Mouse (Mus musculus): ENCODE data around the gene Ocln.

Ocln gene

DNA sequence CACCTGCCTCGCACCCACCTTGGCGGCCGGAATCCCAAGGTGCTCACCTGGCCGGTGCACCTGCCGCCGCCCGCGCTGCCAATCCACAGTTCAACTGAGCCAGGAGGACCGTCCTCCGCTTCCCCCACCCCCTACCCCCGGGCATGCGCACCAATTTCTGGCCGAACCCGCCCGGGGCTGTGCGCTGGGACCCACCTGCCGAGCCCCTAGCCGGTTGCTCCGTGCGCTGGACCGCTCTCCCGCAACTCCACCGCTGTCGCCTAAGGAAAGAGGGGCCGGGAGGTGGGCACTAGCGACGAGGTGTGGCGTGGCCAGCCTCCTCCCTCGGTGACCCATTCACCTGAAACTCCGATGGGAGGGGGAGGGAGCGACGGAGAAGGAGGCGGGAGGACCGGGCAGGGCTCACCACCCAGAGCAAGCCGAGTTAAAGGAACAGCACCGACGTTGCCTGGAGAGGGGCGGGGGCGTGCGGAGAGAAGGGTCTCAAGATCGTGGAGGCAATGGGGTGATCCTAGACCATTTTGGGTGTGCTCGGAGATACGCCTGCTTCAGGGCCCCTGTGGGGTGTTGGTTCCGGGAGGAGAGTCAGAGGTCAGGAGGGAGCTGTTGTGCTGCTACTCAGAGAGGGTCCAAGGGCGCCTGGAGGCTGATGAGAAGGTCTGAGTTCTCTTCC, at the start of gene Ocln:
Ocln (minus strand) TSS at position 350 of the 673 bp plus-strand sequence.
- DNase-seq (ENCODE audit: low spot score in 2 of 2): peak; percentile 13 to 26

DNA sequence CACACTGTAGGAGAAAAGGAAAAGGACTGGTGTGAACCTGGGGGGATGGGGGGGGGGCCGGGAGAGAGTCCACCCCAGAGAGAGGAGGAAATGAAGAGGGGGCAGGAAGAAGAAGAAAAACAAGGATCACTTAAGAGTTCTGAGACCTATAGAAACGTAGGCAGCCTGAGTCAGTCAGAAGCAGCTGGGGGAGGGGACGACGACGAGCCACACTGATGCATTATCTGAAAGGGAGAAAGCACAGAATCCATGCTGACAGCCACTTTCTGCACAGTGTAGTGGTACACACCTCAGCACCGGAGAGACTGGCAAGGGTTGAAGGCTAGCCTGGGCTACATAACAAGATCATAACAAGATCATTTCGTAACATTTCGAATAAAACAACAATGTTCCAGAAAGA, 48.5 kb upstream of the Ocln start:
- no peak for DNase-seq (ENCODE audit: low spot score in 2 of 2)

DNA sequence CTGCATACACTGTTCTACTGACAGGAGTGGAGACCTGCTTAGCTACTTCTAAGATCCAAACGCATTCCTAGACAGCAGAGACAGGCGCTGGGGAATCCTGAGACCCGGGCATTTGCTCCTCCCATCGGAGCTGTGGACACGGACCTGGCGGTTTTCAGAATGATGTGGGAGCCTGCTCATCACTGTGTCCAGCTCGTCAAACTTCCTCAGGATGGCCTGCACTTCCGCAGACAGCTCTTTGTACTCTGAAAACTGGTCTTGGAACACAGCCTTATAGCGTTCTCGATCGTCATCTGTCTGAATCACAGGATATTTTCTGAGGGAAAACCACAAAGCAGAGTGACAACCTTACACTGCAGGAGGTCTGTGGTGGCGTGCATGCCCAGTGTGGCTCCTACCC, 47.8 kb upstream of the Ocln start:
- no peak for DNase-seq (ENCODE audit: low spot score in 2 of 2)

DNA sequence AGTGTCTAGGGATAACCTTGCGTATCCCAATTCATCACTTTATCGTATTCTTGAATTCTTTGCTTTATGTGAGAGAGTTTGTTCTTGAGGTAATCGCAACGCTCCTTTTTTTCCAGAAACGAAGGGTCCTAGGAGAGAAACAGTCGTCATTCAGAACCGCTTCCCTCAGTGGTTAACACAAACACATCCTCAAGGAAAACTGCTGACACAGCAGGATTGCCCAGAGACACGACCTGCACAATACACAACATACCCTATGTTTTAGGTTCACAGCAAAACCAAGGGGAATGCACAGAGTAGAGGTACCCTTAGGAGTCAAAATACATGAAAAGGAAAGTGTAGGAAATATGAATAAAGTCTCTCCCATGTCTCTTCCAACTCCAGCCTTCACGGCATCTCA, 44.8 kb upstream of the Ocln start:
- DNase-seq (ENCODE audit: low spot score in 2 of 2): no peak

DNA sequence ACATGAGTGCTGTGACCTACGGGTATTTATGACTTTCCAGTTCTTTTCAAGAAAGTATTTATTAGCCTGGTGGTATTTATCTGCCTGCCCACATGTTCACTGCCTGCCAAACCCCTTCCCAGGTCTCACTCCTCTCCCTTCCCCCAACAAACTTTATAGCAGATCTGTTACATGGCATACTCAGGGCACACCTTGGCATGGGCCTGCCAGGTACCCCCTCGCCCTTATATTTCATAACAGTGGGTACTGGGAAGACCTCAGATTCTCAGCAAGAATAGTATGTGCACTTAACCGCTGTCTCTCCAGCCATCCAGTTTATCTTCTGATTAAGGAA, 43.0 kb upstream of the Ocln start:
- no peak for DNase-seq (ENCODE audit: low spot score in 2 of 2)

DNA sequence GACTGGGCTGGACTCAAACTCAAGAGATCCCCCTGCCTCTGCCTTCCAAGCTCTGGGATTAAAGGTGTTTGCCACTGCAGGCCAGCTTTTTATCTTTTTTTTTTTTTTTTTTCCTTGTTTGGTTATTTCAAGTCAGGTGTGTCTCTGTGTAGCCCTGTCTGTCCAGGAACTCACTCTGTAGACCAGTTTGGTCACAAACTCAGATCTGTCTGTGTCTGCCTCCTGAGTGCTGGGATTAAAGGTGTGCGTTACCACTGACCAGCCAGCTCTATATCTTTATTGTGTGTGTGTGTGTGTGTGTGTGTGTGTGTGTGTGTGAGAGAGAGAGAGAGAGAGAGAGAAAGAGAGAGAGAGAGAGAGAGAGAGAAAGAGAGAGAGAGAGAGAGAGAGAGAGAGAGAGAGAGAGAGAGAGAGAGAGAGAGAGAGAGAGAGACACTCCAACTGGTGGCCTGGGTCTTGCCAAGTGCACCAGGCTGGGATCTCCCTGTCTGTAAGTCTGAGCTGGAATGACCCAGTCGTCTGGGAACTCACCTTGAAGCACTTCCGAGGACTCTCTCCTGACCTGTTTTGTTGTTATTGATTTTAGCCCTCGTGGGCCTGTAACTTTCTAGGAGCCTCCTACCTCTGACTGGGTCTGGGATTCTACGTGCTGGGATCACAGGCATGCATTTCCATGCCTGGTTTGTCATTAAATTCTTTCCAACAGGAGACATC, 42.5 kb upstream of the Ocln start:
- no peak for DNase-seq (ENCODE audit: low spot score in 2 of 2)

DNA sequence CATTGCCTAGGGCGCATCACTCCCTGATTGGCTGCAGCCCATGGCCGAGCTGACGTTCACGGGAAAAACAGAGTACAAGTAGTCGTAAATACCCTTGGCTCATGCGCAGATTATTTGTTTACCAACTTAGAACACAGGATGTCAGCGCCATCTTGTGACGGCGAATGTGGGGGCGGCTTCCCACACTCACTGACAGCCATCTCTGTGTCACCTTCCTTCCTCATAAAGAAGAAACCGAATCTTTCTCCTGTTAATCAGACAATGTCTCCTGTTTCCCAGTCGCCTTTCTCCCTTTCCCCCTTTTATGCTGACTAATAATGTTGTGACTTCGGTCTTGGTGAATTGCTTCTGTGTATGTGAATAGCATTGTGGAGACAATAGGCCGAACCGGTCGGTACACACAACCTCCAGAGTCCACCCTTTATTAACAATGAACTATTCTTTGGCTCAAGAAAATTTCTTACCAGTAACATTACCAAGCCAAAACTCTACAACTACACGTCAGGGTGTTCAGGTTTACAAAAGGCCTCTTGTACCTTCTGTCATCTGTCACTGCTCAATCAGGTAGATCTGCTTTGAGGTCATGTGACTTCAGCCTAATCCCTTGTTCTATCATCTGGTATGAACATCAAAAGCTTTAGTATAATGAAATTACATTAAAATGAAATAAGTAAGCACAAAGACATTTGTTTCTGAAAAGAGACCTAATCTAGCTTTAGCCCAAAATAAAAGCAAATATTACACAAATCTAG, 41.7 kb upstream of the Ocln start:
- DNase-seq (ENCODE audit: low spot score in 2 of 2): peak; percentile 13 to 52

DNA sequence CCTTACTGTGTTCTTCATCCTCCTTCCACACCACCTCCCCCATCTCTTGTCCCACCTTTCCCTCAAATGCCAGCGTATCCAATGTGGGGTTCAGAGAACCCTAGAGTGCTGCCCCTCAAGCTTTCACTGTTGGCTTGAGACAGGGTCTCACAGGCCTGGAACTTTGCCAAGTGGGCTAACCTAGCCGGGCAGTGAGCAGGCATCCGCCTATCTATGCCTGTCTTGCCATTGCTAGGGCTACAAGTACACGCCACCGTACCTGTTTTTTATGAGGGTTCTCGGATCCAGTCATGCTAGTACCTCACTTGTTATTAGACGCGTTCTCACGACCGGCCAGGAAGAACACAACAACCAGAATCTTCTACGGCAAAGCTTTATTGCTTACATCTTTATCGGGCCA, 36.1 kb upstream of the Ocln start:
- DNase-seq (ENCODE audit: low spot score in 2 of 2): no peak

DNA sequence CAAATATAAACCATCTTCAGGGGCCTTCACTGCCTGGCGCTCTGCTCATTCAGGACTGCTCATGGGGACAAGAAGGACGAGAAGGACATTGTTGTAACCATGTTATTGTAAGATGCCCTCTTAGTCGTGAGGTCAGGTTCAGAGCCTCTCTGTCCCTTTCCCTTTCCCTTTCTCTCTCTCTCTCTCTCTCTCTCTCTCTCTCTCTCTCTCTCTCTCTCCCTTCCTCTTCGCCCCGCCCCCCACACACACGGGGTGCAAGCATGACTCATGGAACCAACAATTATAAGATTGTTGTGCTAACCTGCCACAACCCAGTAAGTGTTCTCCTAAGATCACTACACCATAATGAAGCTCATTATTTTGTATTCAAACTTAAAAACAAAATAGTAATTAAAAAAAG, 29.6 kb upstream of the Ocln start:
- DNase-seq (ENCODE audit: low spot score in 2 of 2): no peak

DNA sequence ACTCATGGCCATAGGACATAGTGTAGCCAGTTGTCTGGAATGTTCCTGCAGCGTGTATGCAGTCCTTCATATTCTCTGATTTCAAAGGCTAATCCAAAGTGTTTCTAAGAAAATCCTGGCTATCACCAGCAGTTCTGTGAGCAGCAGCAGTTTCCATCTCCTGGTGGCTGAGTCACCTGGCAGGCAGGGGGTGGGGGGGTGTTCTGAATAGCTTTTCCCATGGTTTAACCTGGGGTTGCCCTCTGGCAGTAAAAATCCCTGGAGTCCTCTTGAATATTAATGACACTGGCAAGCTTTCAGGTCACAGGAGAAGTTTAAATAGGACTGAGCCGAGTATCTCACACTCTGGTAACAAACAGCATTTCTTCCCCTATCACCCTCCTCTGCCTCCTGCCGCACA, 29.2 kb upstream of the Ocln start:
- DNase-seq (ENCODE audit: low spot score in 2 of 2): no peak

DNA sequence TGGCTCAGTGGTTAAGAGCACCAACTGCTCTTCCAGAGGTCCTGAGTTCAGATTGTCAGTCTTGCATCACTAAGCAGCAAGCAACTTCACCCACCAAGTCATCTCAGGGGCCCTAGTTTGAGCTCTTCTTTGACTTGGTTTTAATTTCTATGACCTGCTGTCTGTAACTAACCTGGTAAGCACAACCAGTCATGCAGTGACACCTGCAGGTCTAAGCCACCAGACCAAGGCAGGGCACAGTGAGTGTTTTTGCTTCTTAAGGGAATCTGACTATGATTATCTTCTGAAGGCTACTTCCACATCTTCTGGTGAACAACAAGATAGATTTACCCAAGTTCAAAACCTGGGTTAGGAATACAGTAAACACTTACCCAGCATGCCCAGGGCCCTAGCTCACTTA, 27.4 kb upstream of the Ocln start:
- DNase-seq (ENCODE audit: low spot score in 2 of 2): no peak

DNA sequence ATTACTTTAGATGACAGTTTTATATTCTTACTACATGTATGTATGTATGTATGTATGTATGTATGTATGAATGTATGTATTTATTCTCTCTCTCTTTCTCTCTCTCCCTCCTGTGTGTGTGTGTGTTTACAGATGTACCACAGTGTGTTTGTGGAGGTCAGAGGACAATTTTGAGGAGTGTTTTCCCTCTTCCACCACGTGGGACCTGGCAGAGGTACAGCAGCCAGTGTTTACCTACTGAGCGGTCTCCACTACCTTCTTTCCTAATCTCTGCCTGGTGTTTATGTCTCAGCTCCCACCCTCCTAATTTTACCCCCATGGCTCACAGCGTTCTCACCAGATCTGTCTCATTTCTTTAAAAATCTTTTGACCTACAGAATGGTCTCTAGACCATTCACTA, 26.7 kb upstream of the Ocln start:
- no peak for DNase-seq (ENCODE audit: low spot score in 2 of 2)

DNA sequence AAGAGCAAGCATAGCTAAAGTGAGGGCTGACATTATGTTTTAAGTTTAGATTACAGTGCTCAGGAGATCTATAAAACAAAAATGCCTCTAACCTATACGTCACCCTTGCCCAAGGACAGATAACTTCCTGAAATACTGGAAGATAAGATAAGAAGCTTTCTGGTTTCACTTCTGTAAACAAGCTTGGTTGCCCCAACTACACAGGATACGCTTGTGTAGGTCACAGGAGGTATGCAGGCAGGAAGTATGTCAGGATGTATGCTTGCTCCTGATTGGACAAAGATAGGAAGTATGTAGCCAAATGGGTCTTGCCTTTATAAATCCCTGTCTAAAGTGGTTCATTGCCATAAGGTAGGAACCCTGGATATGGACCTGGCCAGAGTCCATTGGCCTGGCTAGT, 23.4 kb upstream of the Ocln start:
- no peak for DNase-seq (ENCODE audit: low spot score in 2 of 2)

DNA sequence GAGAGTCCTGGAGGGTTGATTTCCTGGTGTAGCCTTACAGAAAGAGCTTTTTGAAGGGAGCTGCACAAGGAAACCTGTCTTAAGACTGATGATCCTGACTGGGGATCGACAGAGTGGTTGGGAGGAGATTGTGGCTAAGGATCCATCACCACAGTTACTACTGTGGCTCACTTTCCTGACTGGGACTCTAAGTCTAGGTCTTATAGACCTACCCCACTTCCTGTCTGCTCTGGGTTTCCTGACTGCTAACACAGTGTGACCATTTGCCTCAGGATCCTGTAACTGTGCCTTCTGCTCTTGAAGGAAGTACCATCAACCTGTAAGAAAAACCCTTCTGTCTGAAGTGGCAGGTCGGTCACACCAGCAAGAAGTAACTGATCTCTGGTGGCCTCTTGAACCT, 18.2 kb upstream of the Ocln start:
- no peak for DNase-seq (ENCODE audit: low spot score in 2 of 2)

DNA sequence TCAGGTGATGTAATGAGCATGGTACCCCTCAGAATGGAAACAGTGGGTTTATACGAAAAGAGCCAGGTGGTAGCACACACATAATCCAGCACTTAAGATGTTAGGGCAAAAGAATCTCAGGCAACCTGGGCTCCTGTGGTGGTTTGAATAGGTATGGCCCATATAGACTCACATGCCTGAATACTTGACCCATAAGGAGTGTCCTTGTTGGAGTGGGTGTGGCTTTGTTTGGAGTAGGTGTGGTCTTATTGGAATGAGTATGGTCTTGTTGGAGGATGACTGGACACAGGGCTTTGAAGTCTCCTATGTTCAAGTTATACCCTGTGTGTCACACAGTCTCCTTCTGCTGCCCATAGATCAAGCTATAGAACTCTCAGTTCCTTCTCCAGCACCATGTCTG, 15.8 kb upstream of the Ocln start:
- DNase-seq (ENCODE audit: low spot score in 2 of 2): no peak

DNA sequence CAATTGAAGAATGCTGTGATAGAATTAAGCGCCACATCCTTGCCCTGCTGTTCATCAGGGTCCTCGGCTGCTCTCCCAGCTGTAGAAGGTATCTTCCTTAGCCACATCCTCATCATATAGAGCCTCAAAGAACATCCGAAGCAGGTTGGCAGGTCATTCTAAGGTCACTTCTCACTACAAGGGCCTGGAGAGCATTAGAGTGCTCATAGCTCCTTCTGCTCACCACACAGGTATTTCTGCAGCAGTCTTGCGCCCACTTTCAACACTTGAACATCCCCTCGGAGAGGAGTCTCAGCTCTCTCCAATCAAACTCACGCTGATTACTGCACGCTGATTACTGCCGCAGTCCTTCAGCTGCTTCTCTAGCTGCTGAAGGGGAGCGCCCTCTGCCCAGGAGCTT, 6.9 kb upstream of the Ocln start:
- no peak for DNase-seq (ENCODE audit: low spot score in 2 of 2)

DNA sequence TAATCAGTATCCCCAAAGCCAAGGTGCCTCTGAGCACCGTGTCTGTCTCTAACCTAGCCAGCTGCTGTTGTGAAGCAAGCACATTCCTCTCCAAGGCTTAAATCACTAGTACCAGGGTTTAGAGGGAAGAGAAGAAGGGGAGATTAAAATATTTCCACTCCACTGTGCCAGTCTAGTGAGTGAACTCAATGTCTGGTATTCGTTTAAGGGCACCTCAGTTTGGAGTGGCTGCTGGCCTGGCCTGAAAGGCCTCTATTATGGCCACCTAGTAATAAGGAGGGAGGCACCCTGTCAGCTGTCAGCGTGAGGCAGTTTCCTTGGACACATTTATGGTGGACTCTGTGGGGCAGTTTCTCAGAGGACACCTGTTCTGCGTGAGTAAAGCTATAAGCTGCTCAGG, 4.5 kb upstream of the Ocln start:
- DNase-seq (ENCODE audit: low spot score in 2 of 2): no peak

DNA sequence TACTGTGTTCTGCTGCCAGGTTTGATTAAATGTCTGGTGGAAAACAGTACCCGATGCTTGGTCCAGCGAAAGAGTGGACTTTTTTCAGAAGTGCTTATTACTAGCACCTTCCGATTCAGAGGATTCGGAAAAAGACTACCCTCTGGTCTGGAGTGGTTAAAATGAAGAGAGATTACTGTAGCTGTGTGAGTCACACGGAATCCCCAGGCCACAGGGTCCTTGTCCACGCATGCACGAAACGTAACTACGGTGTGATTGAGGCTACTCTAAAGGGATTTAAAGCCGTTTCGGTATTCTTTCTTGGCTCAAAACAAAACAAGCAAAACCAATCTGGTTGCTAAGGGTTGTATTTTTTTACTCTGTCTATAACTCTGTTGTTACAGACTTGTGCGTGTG, 522 bp upstream of the Ocln start:
- peak in 1 of 2 experiments; percentile 7 for DNase-seq (ENCODE audit: low spot score in 2 of 2)

DNA sequence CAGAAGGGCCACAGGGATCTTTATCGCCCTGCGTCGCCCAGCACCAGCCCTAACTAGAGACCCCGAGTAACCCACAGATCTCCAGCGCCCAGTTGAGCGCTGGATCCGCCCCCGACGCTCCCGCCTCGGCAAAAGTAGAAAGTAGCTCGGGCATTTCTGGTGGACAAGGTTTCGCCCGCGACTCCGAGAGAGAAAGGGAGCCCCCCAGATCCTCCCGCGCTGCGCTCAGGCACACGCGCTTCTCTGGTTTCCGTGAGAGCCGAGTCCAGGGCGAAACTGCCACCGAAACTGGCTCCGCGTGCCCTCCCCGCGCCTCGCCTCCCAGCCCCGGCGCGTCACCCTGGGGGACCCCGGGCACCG, 529 bp downstream of the Ocln start:
- peak; percentile 4 to 12 for DNase-seq (ENCODE audit: low spot score in 2 of 2)

DNA sequence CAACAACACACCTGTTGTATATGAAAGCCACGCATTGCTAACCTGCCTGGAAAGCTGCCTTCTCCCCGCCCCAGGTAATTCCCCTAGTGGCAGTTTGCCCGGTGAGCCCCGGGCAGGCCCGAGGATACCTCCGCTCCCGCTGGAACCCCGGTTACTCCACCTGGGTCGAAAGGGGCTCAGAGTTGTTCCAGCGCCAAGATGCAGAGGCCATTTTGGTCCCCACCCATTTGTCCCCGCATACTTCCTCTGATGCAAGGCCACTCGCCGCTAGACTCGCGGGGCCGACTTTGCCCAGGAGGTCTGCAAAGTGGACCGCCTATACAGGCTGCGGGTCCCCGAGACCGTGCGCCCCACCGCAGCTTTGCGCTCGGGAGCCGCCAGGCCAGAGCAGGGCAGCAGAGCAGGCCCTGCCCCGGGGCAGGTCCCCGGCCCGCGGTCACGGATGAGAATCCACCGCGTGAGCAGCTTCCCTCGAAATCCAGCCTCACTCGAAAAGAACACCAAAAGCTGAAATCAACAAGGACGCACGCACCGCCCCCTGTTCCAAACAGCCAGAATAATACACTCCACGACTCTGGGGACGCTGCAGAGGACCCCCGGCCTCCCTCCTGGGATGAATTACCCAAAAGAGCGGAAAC, 1.0 kb downstream of the Ocln start:
- peak; percentile 3 to 4 for DNase-seq (ENCODE audit: low spot score in 2 of 2)

DNA sequence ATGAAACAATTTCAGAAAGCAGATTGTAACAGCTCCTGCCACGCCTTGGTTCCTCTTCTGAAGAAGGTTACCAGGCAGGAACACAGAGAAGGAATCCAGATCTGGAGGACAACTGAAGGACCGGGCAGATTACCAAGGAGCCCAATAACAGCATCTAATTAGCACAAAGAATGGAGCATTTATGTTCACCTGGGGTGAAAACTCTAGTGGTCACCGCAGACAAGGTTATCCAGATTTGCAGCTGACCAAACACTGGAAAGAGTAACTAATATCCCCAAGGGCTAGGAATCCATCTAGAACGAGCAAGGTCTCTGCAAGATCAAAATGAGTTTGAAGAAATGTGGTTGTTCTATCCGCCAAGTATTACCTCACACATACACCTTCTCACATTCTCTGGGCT, 5.2 kb downstream of the Ocln start:
- DNase-seq (ENCODE audit: low spot score in 2 of 2): no peak

DNA sequence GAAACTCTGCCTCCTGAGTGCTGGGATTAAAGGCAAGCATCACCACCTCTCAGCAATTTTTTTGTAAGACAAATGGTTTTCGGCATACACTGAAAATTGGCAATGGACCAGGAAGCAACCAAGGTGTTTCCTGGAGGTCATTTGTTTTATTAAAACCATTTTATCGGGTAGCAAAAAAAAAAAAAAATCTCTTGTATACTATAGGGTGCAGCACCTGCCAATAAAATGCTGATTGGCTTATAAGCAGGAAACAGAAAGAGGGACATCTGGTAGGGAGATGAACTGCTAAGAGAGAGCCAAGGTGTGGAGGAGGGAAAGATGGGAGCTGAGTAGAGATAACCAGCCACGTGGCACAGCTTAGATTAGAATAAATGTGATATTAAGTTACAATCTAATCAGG, 7.0 kb downstream of the Ocln start:
- DNase-seq (ENCODE audit: low spot score in 2 of 2): no peak

DNA sequence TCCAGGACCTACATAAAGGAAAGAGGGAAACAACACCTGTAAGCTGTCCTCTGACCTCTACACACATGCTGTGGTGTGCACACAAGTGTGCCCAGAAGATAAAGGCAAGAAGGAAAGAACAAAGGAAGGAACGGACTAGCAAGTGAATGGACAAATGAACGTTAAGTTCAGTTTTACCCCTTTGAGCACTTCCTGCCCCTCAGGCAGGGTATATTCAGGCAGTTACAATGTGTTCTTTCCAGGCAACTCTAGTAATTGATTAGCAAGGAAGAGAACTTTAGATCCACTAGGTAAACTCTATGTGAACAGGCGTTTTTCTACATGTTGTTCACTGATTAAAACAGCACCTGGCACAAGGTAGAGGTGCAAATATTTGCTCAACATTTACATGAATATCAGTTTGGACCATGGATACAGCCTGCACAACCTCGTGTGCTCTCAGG, 8.3 kb downstream of the Ocln start:
- no peak for DNase-seq (ENCODE audit: low spot score in 2 of 2)

Data from right cerebral cortex, adult 2 months (tissue).